Mouse (Mus musculus): ENCODE data around the gene Wdr61. TPM values are rescaled to one million over a fixed set of nuclear protein-coding genes. Genes with fewer than 3 reads are reported as not detected.

Gene Wdr61
- 63.2 and 66.1 TPM in 2 replicates for polyA plus RNA-seq (2012; rRNA removed)

- DNase-seq (ENCODE audit: extremely low spot score in 1 of 2, low spot score in 1 of 2): peak; percentile 90 to 98
Measured at GRCm38 (mm10) chr9:54733921-54734638, at the start of gene Wdr61. Gene Wdr61 (minus strand): TSS chr9:54734519.

- DNase-seq (ENCODE audit: extremely low spot score in 1 of 2, low spot score in 1 of 2): no peak
Measured at GRCm38 (mm10) chr9:54784003-54784402, 49.7 kb upstream of the Wdr61 start.

GRCm38 (mm10) chr9:54782504-54782903 is 48.2 kb upstream of the Wdr61 start:
- no peak for DNase-seq (ENCODE audit: extremely low spot score in 1 of 2, low spot score in 1 of 2)

GRCm38 (mm10) chr9:54779280-54779679 is 45.0 kb upstream of the Wdr61 start:
- DNase-seq (ENCODE audit: extremely low spot score in 1 of 2, low spot score in 1 of 2): no peak

GRCm38 (mm10) chr9:54776451-54776982 is 42.2 kb upstream of the Wdr61 start:
- DNase-seq (ENCODE audit: extremely low spot score in 1 of 2, low spot score in 1 of 2): no peak

- no peak for DNase-seq (ENCODE audit: extremely low spot score in 1 of 2, low spot score in 1 of 2)
Measured at GRCm38 (mm10) chr9:54770140-54770780, 35.9 kb upstream of the Wdr61 start.

- DNase-seq (ENCODE audit: extremely low spot score in 1 of 2, low spot score in 1 of 2): no peak
Measured at GRCm38 (mm10) chr9:54765336-54766085, 31.2 kb upstream of the Wdr61 start.

GRCm38 (mm10) chr9:54764561-54765217 is 30.4 kb upstream of the Wdr61 start, which contains the start of gene Crabp1:
Gene Crabp1 (plus strand): TSS chr9:54764748.
- no peak for DNase-seq (ENCODE audit: extremely low spot score in 1 of 2, low spot score in 1 of 2)

GRCm38 (mm10) chr9:54764091-54764490 is 29.8 kb upstream of the Wdr61 start:
- DNase-seq (ENCODE audit: extremely low spot score in 1 of 2, low spot score in 1 of 2): no peak

- no peak for DNase-seq (ENCODE audit: extremely low spot score in 1 of 2, low spot score in 1 of 2)
Measured at GRCm38 (mm10) chr9:54759592-54759991, 25.3 kb upstream of the Wdr61 start.

- DNase-seq (ENCODE audit: extremely low spot score in 1 of 2, low spot score in 1 of 2): no peak
Measured at GRCm38 (mm10) chr9:54752944-54753295, 18.6 kb upstream of the Wdr61 start.

- DNase-seq (ENCODE audit: extremely low spot score in 1 of 2, low spot score in 1 of 2): no peak
Measured at GRCm38 (mm10) chr9:54752201-54752943, 18.1 kb upstream of the Wdr61 start.

- DNase-seq (ENCODE audit: extremely low spot score in 1 of 2, low spot score in 1 of 2): no peak
Measured at GRCm38 (mm10) chr9:54751684-54752083, 17.4 kb upstream of the Wdr61 start.

- no peak for DNase-seq (ENCODE audit: extremely low spot score in 1 of 2, low spot score in 1 of 2)
Measured at GRCm38 (mm10) chr9:54750215-54750981, 16.1 kb upstream of the Wdr61 start.

- DNase-seq (ENCODE audit: extremely low spot score in 1 of 2, low spot score in 1 of 2): no peak
Measured at GRCm38 (mm10) chr9:54745740-54746370, 11.5 kb upstream of the Wdr61 start.

- DNase-seq (ENCODE audit: extremely low spot score in 1 of 2, low spot score in 1 of 2): no peak
Measured at GRCm38 (mm10) chr9:54743891-54744290, 9.6 kb upstream of the Wdr61 start.

GRCm38 (mm10) chr9:54738376-54738775 is 4.1 kb upstream of the Wdr61 start:
- DNase-seq (ENCODE audit: extremely low spot score in 1 of 2, low spot score in 1 of 2): peak in 1 of 2 experiments; percentile 75

GRCm38 (mm10) chr9:54736284-54736701 is 2.0 kb upstream of the Wdr61 start:
- peak in 1 of 2 experiments; percentile 57 for DNase-seq (ENCODE audit: extremely low spot score in 1 of 2, low spot score in 1 of 2)
